Mouse (Mus musculus) limb, embryonic 15.5 days (tissue): ENCODE measurements around the gene Mypn. TPM values are rescaled to one million over a fixed set of nuclear protein-coding genes. Genes with fewer than 3 reads are reported as not detected.

ENCODE experiments used
- ATAC-seq: fragments of 200-750 bp; cut with Nextera tagmentation; 2 replicates; pipeline ENCODE4 v1.8.0; 2017; ENCODE audit warnings: low read depth, moderate TSS enrichment; ENCODE audit not compliant: insufficient number of reproducible peaks, low FRiP score, low TSS enrichment
- H3K27ac ChIP-seq: fragments of 300-500 bp; sonication (generic); 2 replicates; pipeline ENCODE4 v1.5.1; 2015; ENCODE audit warnings: moderate library complexity, mild to moderate bottlenecking, inconsistent platforms
- H3K27me3 ChIP-seq: fragments of 300-500 bp; sonication (generic); 2 replicates; pipeline ENCODE4 v1.6.1; 2015; ENCODE audit warnings: inconsistent platforms
- H3K36me3 ChIP-seq: fragments of 300-500 bp; sonication (generic); 2 replicates; pipeline ENCODE4 v1.6.1; 2015; ENCODE audit warnings: inconsistent platforms
- H3K4me1 ChIP-seq: fragments of 300-500 bp; sonication (generic); 2 replicates; pipeline ENCODE4 v1.6.1; 2015; ENCODE audit warnings: inconsistent platforms
- H3K4me2 ChIP-seq: fragments of 300-500 bp; sonication (generic); 2 replicates; pipeline ENCODE4 v1.6.1; 2015; ENCODE audit warnings: mild to moderate bottlenecking, inconsistent platforms
- H3K4me3 ChIP-seq: fragments of 300-500 bp; sonication (generic); 2 replicates; pipeline ENCODE4 v1.5.1; 2015; ENCODE audit warnings: mild to moderate bottlenecking, inconsistent platforms
- H3K9ac ChIP-seq: fragments of 300-500 bp; sonication (generic); 2 replicates; pipeline ENCODE4 v1.6.1; 2015; ENCODE audit warnings: inconsistent platforms
- H3K9me3 ChIP-seq: fragments of 300-500 bp; sonication (generic); 2 replicates; pipeline ENCODE4 v1.6.1; 2016; ENCODE audit warnings: inconsistent platforms
- WGBS: fragments of 180-500 bp; shearing (Covaris S2); methylation state at CpG from one replicate; pipeline ENCODE4 v1.1.7; 2015; 5-methylcytosine and 5-hydroxymethylcytosine counted together
- polyA plus RNA-seq: library from polyadenylated mRNA; unstranded; fragments of >200 nt; fragmentation: Nextera tagmentation; extraction: Ambion mirVana; gene quantifications from 2 replicates; pipeline ENCODE4 v1.2.1, GENCODE M21; 2015

Mypn gene
- polyA plus RNA-seq, 1 experiment from 2014 or later: 2.5 TPM

DNA sequence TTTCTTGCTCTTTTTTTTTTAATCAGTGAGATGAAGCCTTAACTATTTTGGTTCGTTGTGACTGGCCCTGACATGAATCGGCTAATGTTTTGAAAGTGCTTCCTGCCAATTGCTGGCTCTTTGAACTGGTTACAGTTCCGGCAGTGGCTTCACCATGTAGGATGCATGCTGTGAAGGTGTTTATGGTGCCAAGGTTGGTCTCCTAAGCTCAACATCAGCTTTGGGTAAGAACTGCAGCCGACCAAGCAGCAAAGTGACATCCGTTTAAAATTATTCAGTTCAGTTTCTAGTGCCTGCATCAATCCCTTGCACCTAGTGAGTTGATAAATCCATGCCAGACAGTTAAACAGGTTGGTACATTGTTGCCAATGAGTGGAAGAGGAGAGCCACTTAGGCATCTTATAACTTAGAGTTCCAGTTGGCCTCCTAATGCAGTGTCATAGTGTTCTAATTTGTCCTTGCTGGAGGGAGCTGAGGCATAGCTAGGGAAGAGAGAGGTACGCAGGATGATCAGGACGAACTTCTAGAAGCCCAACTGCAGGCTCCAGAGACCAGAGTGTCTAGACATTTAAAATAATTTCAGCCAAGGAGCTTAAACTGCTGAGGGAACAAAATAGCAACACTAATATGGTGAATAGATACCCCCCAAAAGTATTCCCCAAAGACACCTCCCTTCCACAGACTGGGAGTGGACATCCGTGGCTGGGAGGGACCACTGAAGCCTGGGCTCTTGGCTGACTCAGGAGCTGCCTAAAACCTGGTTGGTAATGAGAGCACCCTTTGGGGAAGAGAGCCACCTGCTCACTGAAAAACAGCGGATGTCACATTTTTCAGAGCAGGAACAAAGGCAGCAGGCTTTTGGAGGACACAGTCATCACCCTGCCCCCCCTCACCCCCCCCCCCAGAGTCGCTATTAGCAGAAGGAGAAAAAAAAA lies 110.9 kb downstream of the Mypn start:
- Histone ChIP-seq H3K4me1 (peaks cover 5% of the 10 kb centered on the region; the same call in 1 of the 2 replicates), H3K4me2 (no peak overlapping the region), H3K27ac (no peak overlapping the region), H3K9me3 (no peaks in the 10 kb centered on the region), H3K9ac (no peak overlapping the region), H3K27me3 (peaks cover 6% of the 10 kb centered on the region; the same call in 1 of the 2 replicates), H3K36me3 (no peaks in the 10 kb centered on the region), H3K4me3 (no peak overlapping the region)
- no peak for ATAC-seq
- WGBS: 48% methylated on average over 10 of the region's 10 CpGs

DNA sequence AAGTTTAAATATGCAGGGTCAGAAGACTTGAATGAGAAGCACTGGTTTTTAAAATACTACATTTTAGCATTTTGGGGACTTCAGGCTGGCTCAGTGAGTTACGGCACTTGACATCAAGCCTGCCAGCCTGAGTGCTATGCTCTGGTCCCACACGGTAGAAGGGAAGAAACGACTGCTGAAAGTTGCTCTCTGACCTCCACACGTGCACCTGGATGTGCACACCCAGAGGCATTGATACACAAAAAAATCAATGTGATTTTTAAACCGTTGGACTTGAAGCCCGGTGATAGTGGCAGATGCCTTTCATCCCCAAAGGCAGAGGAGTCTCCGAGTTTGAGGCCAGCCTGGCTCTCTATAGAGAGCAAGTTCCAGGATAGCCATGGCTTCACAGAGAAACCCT lies 111.8 kb downstream of the Mypn start:
- WGBS: 53% methylated on average over 7 of the region's 7 CpGs
- Histone ChIP-seq H3K9me3 (no peaks in the 10 kb centered on the region), H3K27me3 (0 out of 2 replicates have a peak, but pooled peaks cover 6% of the 10 kb centered on the region), H3K36me3 (no peaks in the 10 kb centered on the region), H3K4me2 (no peak overlapping the region), H3K9ac (no peak overlapping the region), H3K4me1 (peaks cover 5% of the 10 kb centered on the region; the same call in 1 of the 2 replicates), H3K27ac (no peak overlapping the region), H3K4me3 (no peak overlapping the region)
- no peak for ATAC-seq

DNA sequence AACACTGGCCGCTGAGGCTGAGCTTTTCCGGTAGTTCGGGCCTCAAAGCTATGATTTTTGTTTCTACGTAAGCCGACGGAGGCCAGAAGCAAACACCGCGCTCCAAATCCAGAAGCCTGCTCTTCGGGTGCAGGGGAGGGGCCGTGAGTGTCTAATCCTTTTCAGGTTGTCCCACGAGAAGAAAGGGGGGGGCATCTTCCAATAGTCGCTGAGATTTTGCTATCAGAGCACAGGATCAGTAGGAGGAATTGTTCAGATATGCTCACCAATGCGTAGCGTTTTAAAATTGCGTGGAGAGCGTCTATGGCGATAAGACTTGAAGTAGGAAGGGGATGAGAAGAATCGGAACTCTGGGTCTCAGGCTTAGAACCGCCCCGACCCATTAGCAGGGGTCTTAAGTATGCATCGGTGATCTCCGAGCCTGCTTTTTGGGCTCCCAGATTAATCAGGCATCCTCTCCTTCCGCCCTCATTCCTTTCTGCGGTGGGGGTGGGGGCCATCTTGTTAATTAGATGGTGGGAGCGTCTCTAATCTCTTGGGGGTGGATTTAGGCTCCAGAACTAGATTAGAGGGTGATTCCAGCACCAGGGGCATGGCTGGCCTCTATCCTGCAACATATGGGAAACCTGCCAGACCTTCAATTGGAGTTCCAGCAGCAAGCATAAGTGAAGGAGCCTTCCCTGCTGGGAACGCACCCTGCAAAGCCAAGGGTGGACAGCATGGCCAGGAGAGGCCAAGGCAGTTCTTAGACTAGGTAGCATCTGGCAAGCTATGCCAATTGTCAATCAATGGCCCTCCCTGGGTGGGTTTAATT lies 113.8 kb downstream of the Mypn start:
- H3K9ac ChIP-seq: no peak overlapping the region
- H3K27ac ChIP-seq: no peak overlapping the region
- H3K9me3 ChIP-seq: no peaks in the 10 kb centered on the region
- peaks cover 5% of the 10 kb centered on the region; the same call in 1 of the 2 replicates for H3K4me1 ChIP-seq
- H3K36me3 ChIP-seq: no peaks in the 10 kb centered on the region
- 8% methylated on average over 26 of the region's 26 CpGs for WGBS
- H3K4me3 ChIP-seq: peak overlapping the region; percentile 26
- peak overlapping the region; percentile 46 for H3K4me2 ChIP-seq
- 0 out of 2 replicates have a peak, but pooled peaks cover 6% of the 10 kb centered on the region for H3K27me3 ChIP-seq
- ATAC-seq: no peak

DNA sequence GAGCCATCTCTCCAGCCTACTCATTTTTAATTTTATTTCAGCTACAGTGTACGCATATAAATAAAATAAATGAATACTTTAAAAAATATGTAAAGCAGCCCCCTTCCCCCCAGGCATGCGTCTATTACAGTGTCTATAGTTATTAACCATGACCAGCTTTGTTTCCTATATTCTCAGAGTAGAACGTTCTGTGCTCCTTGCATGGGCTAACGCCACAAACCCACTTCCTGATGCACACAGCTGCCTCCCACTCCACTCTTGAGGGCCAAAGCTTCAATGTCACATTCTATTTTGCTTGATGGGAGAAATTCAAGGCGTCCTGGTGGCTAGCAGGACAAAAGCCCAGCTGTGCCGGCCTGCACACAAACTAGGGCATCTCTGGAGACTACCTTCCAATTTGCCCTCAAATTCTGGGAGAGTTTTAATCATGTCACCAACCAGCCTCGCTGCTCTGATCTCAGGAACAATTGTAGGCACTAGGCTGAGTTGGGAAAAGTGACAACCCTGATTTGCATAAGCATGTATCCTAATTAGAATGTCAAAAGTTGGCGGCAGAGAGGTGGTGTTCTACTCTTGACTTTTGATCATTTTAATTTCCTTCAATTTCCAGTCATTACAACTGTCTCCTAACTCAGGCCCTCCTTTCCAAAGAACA lies 114.5 kb downstream of the Mypn start:
- 39% methylated on average over 8 of the region's 8 CpGs for whole genome bisulfite sequencing
- Histone ChIP-seq H3K4me1 (peaks cover 5% of the 10 kb centered on the region; the same call in 1 of the 2 replicates), H3K27ac (no peak overlapping the region), H3K9ac (no peak overlapping the region), H3K9me3 (no peaks in the 10 kb centered on the region), H3K27me3 (0 out of 2 replicates have a peak, but pooled peaks cover 6% of the 10 kb centered on the region), H3K4me3 (peak overlapping the region; percentile 26; the same call in 1 of the 2 replicates), H3K36me3 (no peaks in the 10 kb centered on the region), H3K4me2 (peak overlapping the region; percentile 46)
- no peak for ATAC-seq

DNA sequence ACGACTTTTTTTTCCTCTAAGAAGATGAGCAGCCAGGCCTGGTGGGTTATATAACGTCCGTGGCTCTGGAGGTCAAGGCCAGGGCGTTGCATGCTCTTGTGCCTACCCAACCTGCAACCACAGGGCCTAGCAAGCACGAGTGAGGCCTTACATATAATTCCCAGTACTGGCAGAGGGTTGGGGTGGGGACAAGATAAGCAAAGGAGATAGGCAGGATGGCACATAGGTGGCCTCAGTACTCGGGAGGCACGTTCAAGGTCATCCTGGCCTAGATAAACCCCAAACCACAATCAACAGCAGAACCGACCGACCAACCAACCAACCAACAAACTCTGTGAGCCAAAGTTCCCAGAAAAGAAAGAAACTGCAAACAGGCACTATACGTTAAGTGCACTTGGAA lies 117.4 kb downstream of the Mypn start:
- WGBS: 75% methylated on average over 10 of the region's 10 CpGs
- no peak for ATAC-seq
- Histone ChIP-seq H3K9ac (no peak overlapping the region), H3K4me2 (no peak overlapping the region), H3K27ac (no peak overlapping the region), H3K27me3 (0 out of 2 replicates have a peak, but pooled peaks cover 6% of the 10 kb centered on the region), H3K4me1 (peaks cover 5% of the 10 kb centered on the region; the same call in 1 of the 2 replicates), H3K4me3 (no peak overlapping the region), H3K36me3 (no peaks in the 10 kb centered on the region), H3K9me3 (no peaks in the 10 kb centered on the region)

DNA sequence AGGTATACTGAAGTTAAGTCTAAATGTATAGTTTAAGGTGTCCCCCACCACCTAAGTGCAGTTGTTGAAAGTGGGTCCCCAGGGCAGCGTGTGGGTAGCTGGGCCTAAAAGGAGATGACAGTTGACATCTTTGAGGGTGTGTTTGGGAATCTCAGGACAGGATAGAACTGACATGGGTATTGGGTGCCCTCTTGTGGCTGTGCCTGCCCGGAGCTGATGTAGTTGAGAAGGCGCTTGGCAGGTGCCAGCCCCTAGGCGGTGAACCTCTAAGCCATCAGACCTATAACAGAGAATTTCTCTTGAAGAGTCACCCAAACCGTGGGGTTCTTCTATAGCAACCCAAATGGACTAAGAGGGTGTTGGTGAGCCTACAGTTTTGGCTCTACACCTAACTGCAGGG lies 137.8 kb downstream of the Mypn start:
- Histone ChIP-seq H3K36me3 (no peaks in the 10 kb centered on the region), H3K27ac (no peak overlapping the region), H3K4me1 (no peaks in the 10 kb centered on the region), H3K4me3 (no peak overlapping the region), H3K9me3 (no peaks in the 10 kb centered on the region), H3K4me2 (no peak overlapping the region), H3K9ac (no peak overlapping the region), H3K27me3 (no peaks in the 10 kb centered on the region)
- no peak for ATAC-seq
- 3% methylated on average over 5 of the region's 5 CpGs for WGBS

Other genes with a start within 250 kb of the Mypn start
- gene Rufy2, start 223.7 kb downstream of the Mypn start, polyA plus RNA-seq: 28.3 and 28.6 TPM in 2 replicates
- 85.5 and 90.8 TPM in 2 replicates for gene Hnrnph3, start 179.7 kb downstream of the Mypn start, polyA plus RNA-seq
- gene Pbld2, start 179.6 kb downstream of the Mypn start, polyA plus RNA-seq: 0.77 and 0.97 TPM in 2 replicates
- gene Pbld1, start 143.8 kb downstream of the Mypn start, polyA plus RNA-seq: 0.89 and 1.1 TPM in 2 replicates
- gene Atoh7, start 104.3 kb downstream of the Mypn start, polyA plus RNA-seq: 0.10 TPM in 1 of 2 replicates, not detected in the other
- gene Herc4, start 39.9 kb upstream of the Mypn start, polyA plus RNA-seq: 32.0 and 33.9 TPM in 2 replicates
- 3.7 and 4.8 TPM in 2 replicates for gene Sirt1, start 177.8 kb upstream of the Mypn start, polyA plus RNA-seq
- gene Dnajc12, start 178.5 kb upstream of the Mypn start, polyA plus RNA-seq: 8.3 and 9.0 TPM in 2 replicates
- not detected in 2 replicates for gene Gm7075, start 217.8 kb upstream of the Mypn start, polyA plus RNA-seq
- gene Ctnna3, start 226.1 kb upstream of the Mypn start, polyA plus RNA-seq: 0.95 and 1.6 TPM in 2 replicates